In genomic region chr1:79874741-79875140, GRCm38 (mm10) we compare ENCODE assay signal across 12 mouse cellular contexts.
"Had no signal": no experiment of that assay in that cellular context is flagged by ENCODE, and none has a peak within 500 bp of the region (broad histone marks: within the 10 kb centered on the region; RNA-seq: fewer than 3 reads in every experiment).

No protein-coding gene starts in this region.

- H3K27ac ChIP-seq: layer of hippocampus, adult 2 months; limb, embryonic 13.5 days; liver, embryonic 14.5 days; midbrain, embryonic 12.5 days had no signal

- H3K4me2 ChIP-seq: limb, embryonic 13.5 days; midbrain, embryonic 12.5 days had no signal

- ATAC-seq: midbrain, embryonic 16.5 days had no signal

- H3K9ac ChIP-seq: limb, embryonic 13.5 days; liver, embryonic 14.5 days; midbrain, embryonic 12.5 days had no signal

- H3K36me3 ChIP-seq: limb, embryonic 13.5 days; midbrain, embryonic 12.5 days had no signal

- H3K4me3 ChIP-seq: layer of hippocampus, adult 2 months; limb, embryonic 13.5 days; midbrain, embryonic 12.5 days had no signal

- H3K9me3 ChIP-seq: limb, embryonic 13.5 days; midbrain, embryonic 12.5 days had no signal

- DNase-seq: kidney, adult 8-10 months; kidney, postnatal 10 days; kidney, postnatal 4 days; left cerebral cortex, postnatal 4 days; lung, adult 18-20 months; lung, postnatal 10 days; thymus, postnatal 36 days had no signal

- H3K27me3 ChIP-seq: midbrain, embryonic 12.5 days had no signal
